Mouse (Mus musculus): ENCODE measurements around the gene Dct.
A peak's percentile ranks its signal among the peaks of the same experiment; 100 is the strongest.

DNA sequence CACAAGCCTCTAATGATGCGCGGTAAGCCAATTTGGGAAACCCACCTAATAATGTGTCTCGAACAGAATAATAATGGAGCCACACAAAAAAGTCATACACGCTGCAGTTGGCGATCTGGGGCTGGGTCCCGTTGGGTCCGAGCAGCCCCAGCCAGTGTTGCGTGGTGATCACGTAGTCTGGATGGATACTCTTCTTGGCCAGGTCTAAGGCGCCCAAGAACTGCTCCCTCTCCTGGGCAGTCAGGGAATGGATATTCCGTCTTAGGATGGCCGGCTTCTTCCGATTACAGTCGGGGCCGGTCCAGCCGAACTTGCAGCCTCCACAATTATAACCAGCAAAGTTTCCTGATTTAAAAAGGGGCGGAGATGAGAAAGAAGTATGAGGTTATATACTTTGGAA is 9.1 kb downstream of the Dct start:
- TF ChIP-seq CTCF (IDR thresholded peaks at IDR 0.05; ENCODE audit: low read depth) (0 out of 2 replicates have a peak, but pooled peaks have one; percentile 25), EP300 (IDR thresholded peaks at IDR 0.05; ENCODE audit: low read depth) (no peak)

Data from liver, embryonic 14.5 days (tissue).